Mouse (Mus musculus) hindbrain, embryonic 13.5 days (tissue): ENCODE data around the gene Etnk2. TPM values are rescaled to one million over a fixed set of nuclear protein-coding genes. Genes with fewer than 3 reads are reported as not detected.

ENCODE experiments used
- ATAC-seq: fragments of 200-750 bp; cut with Nextera tagmentation; 2 replicates; pipeline ENCODE4 v1.8.0; 2017; ENCODE audit warnings: moderate TSS enrichment; ENCODE audit not compliant: low FRiP score
- H3K27ac ChIP-seq: fragments of 300-500 bp; sonication (generic); 2 replicates; pipeline ENCODE4 v1.5.1; 2015; ENCODE audit warnings: inconsistent platforms, mild to moderate bottlenecking, moderate library complexity
- H3K27me3 ChIP-seq: fragments of 300-500 bp; sonication (generic); 2 replicates; pipeline ENCODE4 v1.6.1; 2015; ENCODE audit warnings: mild to moderate bottlenecking, inconsistent platforms
- H3K36me3 ChIP-seq: fragments of 300-500 bp; sonication (generic); 2 replicates; pipeline ENCODE4 v1.6.1; 2015; ENCODE audit warnings: mild to moderate bottlenecking, inconsistent platforms
- H3K4me1 ChIP-seq: fragments of 300-500 bp; sonication (generic); replicated peaks from 2 replicates; pipeline ENCODE4 v1.6.1; 2015; ENCODE audit warnings: inconsistent platforms
- H3K4me2 ChIP-seq: fragments of 300-500 bp; sonication (generic); 2 replicates; pipeline ENCODE4 v1.6.1; 2015; ENCODE audit warnings: inconsistent platforms, mild to moderate bottlenecking, moderate library complexity
- H3K4me3 ChIP-seq: fragments of 300-500 bp; sonication (generic); 2 replicates; pipeline ENCODE4 v1.5.1; 2015; ENCODE audit warnings: mild to moderate bottlenecking, inconsistent platforms
- H3K9ac ChIP-seq: fragments of 300-500 bp; sonication (generic); 2 replicates; pipeline ENCODE4 v1.6.1; 2015; ENCODE audit warnings: mild to moderate bottlenecking, inconsistent platforms
- H3K9me3 ChIP-seq: fragments of 300-500 bp; sonication (generic); 2 replicates; pipeline ENCODE4 v1.6.1; 2016; ENCODE audit warnings: inconsistent platforms
- WGBS: fragments of 180-500 bp; shearing (Covaris S2); methylation state at CpG from one replicate; pipeline ENCODE4 v1.1.7; 2015; 5-methylcytosine and 5-hydroxymethylcytosine counted together
- polyA plus RNA-seq: library from polyadenylated mRNA; unstranded; fragments of >200 nt; fragmentation: Nextera tagmentation; extraction: Ambion mirVana; gene quantifications from 2 replicates; pipeline ENCODE4 v1.2.1, GENCODE M21; 2015

Etnk2 gene
- polyA plus RNA-seq, 1 experiment from 2014 or later, result 10.3 TPM

DNA sequence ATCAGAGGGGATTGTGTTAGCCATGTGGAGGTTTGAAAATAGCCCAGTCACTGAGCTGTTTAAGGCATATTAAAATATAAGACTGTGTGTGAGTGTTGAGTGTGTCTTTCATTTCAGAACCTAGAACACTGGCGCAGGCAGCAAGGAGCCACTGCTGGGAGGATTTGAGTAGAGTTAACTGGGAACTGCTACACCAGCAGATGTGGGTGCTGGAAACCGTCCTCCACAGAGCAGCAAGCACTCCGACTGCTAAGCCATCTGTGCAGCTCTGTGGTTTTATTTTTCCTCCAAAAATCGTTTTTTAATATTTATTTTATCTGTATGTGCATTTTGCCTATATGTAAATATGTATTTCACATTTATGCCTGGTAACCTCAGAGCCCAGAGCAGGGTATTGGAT, 31.3 kb downstream of the Etnk2 start:
- Histone ChIP-seq H3K27me3 (no peaks in the 10 kb centered on the region), H3K4me2 (no peak overlapping the region), H3K27ac (no peak overlapping the region), H3K9ac (no peak overlapping the region), H3K36me3 (peaks cover 33% of the 10 kb centered on the region), H3K4me1 (peaks cover 24% of the 10 kb centered on the region), H3K9me3 (no peaks in the 10 kb centered on the region), H3K4me3 (no peak overlapping the region)
- ATAC-seq, result no peak
- WGBS, result 71% methylated on average over 4 of the region's 4 CpGs

DNA sequence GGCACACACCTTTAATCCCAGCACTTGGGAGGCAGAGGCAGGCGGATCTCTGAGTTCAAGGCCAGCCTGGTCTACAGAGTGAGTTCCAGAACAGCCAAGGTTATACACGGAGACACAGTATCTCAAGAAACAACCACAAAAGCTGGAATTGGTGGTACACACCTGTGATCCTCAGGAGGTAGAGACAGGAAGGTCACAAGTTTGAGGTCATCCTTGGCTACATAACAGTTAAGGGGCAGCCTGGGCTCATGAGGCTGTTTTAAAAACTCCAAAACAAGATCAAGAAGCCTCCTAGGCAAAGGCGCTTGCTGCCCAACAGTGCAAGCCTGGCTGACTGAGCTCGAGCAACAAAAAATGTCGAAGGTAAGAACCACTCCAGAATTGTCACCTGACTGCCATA, 33.3 kb downstream of the Etnk2 start:
- no peak for ATAC-seq
- H3K4me1 ChIP-seq, result peaks cover 30% of the 10 kb centered on the region
- no peaks in the 10 kb centered on the region for H3K9me3 ChIP-seq
- no peak overlapping the region for H3K4me2 ChIP-seq
- H3K27ac ChIP-seq, result peak overlapping the region; percentile 97; the same call in 1 of the 2 replicates
- H3K9ac ChIP-seq, result no peak overlapping the region
- no peak overlapping the region for H3K4me3 ChIP-seq
- WGBS, result 82% methylated on average over 5 of the region's 5 CpGs
- no peaks in the 10 kb centered on the region for H3K27me3 ChIP-seq
- peaks cover 14% of the 10 kb centered on the region for H3K36me3 ChIP-seq

- peak overlapping the region; percentile 68 for H3K9ac ChIP-seq
- H3K4me1 ChIP-seq, result peaks cover 30% of the 10 kb centered on the region
- H3K27ac ChIP-seq, result peak overlapping the region; percentile 97
- peaks cover 10% of the 10 kb centered on the region for H3K36me3 ChIP-seq
- no peaks in the 10 kb centered on the region for H3K9me3 ChIP-seq
- no peak overlapping the region for H3K4me3 ChIP-seq
- ATAC-seq, result 0 out of 2 replicates have a peak, but pooled peaks have one; percentile 38
- no peaks in the 10 kb centered on the region for H3K27me3 ChIP-seq
- peak overlapping the region; percentile 40 for H3K4me2 ChIP-seq
- 51% methylated on average over 5 of the region's 5 CpGs for WGBS
Measured at GRCm38 (mm10) chr1:133397094-133397482, 33.7 kb downstream of the Etnk2 start.

GRCm38 (mm10) chr1:133397483-133398237, 34.3 kb downstream of the Etnk2 start:
- H3K36me3 ChIP-seq, result peaks cover 4% of the 10 kb centered on the region
- H3K27me3 ChIP-seq, result no peaks in the 10 kb centered on the region
- peaks cover 30% of the 10 kb centered on the region for H3K4me1 ChIP-seq
- peak overlapping the region; percentile 68 for H3K9ac ChIP-seq
- H3K27ac ChIP-seq, result peak overlapping the region; percentile 97
- no peak overlapping the region for H3K4me3 ChIP-seq
- H3K4me2 ChIP-seq, result peak overlapping the region; percentile 40
- WGBS, result 3% methylated on average over 17 of the region's 17 CpGs
- ATAC-seq, result 0 out of 2 replicates have a peak, but pooled peaks have one; percentile 43
- H3K9me3 ChIP-seq, result no peaks in the 10 kb centered on the region

GRCm38 (mm10) chr1:133400014-133400725, 36.8 kb downstream of the Etnk2 start:
- Histone ChIP-seq H3K4me3 (no peak overlapping the region), H3K9ac (no peak overlapping the region), H3K4me2 (no peak overlapping the region), H3K9me3 (no peaks in the 10 kb centered on the region), H3K4me1 (peaks cover 27% of the 10 kb centered on the region), H3K27ac (0 out of 2 replicates have a peak overlapping the region, but pooled peaks have one; percentile 5), H3K27me3 (no peaks in the 10 kb centered on the region), H3K36me3 (no peaks in the 10 kb centered on the region)
- WGBS, result 77% methylated on average over 13 of the region's 13 CpGs
- ATAC-seq, result no peak

- Histone ChIP-seq H3K9ac (no peak overlapping the region), H3K27me3 (no peaks in the 10 kb centered on the region), H3K36me3 (no peaks in the 10 kb centered on the region), H3K4me2 (no peak overlapping the region), H3K4me1 (peaks cover 21% of the 10 kb centered on the region), H3K27ac (no peak overlapping the region), H3K9me3 (no peaks in the 10 kb centered on the region), H3K4me3 (no peak overlapping the region)
- ATAC-seq, result no peak
- WGBS, result 94% methylated on average over 4 of the region's 4 CpGs
Measured at GRCm38 (mm10) chr1:133404005-133404404, 40.6 kb downstream of the Etnk2 start.

DNA sequence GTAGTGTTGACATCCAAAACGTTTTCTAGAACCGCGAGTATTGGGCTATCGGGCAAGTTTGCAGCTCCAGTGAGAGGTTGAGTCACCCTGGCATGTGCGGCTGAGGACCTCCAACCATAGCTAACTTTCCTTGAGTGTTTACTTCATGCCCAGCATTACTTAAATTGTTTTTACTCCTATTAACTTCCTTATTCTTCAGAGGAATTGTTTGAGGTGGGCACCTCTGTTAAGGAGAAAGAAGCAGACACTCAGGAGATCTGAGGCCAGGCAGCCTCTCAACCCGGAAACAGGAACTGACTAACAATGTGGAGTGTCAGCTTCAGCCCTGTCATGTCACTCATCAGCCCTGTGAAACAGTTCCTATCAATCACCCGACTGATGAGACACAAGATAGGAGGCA, 43.2 kb downstream of the Etnk2 start:
- Histone ChIP-seq H3K27me3 (no peaks in the 10 kb centered on the region), H3K36me3 (no peaks in the 10 kb centered on the region), H3K4me3 (no peak overlapping the region), H3K9me3 (no peaks in the 10 kb centered on the region), H3K9ac (no peak overlapping the region), H3K4me2 (no peak overlapping the region), H3K27ac (no peak overlapping the region), H3K4me1 (peaks cover 37% of the 10 kb centered on the region)
- no peak for ATAC-seq
- 84% methylated on average over 7 of the region's 7 CpGs for WGBS

GRCm38 (mm10) chr1:133407436-133407835, 44.1 kb downstream of the Etnk2 start:
- 38% methylated on average over 6 of the region's 6 CpGs for whole genome bisulfite sequencing
- peaks cover 44% of the 10 kb centered on the region for H3K4me1 ChIP-seq
- H3K27ac ChIP-seq, result 0 out of 2 replicates have a peak overlapping the region, but pooled peaks have one; percentile 18
- no peak overlapping the region for H3K4me3 ChIP-seq
- no peak overlapping the region for H3K9ac ChIP-seq
- no peaks in the 10 kb centered on the region for H3K27me3 ChIP-seq
- no peaks in the 10 kb centered on the region for H3K9me3 ChIP-seq
- no peaks in the 10 kb centered on the region for H3K36me3 ChIP-seq
- no peak overlapping the region for H3K4me2 ChIP-seq
- ATAC-seq, result no peak

DNA sequence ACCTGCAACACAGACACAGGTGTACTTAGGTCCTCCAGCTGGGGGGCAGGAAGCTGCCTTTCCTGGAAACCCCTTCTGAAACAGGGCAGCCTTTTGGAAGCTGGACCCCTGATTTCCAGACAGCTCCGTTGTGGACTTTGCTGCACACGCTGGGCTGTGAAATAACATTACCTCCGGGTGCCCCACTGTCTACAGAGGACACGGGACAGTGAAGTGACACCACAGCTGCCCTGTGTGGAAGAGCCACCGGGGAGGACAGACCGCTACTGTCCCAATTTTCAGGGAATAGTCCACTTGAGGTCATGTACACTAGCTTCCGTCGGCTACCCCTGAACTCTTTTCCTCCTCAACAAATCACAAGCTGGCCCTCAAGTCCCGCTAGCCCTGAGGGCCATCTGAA, 44.9 kb downstream of the Etnk2 start:
- no peaks in the 10 kb centered on the region for H3K9me3 ChIP-seq
- H3K4me2 ChIP-seq, result no peak overlapping the region
- ATAC-seq, result no peak
- no peak overlapping the region for H3K27ac ChIP-seq
- no peak overlapping the region for H3K9ac ChIP-seq
- no peaks in the 10 kb centered on the region for H3K36me3 ChIP-seq
- no peak overlapping the region for H3K4me3 ChIP-seq
- 40% methylated on average over 9 of the region's 9 CpGs for WGBS
- H3K27me3 ChIP-seq, result no peaks in the 10 kb centered on the region
- H3K4me1 ChIP-seq, result peaks cover 45% of the 10 kb centered on the region

DNA sequence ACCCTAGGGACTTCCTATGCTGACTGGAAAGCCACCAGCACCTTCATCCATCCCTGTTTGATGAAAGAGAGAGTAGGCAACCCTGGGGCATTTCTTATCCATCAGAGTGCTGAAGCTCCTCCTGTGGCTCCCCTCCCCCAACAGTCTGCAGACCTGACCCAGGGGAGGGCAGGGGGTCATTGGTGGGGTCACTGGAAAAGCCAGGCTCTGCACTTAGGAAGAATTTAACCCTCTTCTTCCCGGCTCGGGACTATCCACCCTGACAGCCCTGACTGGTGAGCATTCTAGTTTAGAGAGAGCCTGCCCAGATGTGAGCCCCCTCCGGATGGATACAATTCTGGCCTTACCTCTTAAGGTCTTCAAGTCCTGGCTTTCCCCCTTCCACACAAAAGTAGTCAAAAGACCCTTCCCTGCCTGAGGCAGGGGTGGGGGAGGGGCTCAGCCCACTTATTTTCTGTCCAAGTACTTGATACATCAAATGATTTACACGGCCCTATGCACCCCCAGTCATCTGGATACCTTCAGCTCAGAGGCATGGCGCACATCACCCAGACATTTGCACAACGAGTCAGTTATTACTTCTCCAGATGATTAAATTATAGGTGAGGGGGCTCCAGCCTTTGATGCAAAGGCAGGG, 45.6 kb downstream of the Etnk2 start:
- Histone ChIP-seq H3K9me3 (no peaks in the 10 kb centered on the region), H3K4me2 (no peak overlapping the region), H3K4me3 (no peak overlapping the region), H3K27ac (no peak overlapping the region), H3K27me3 (no peaks in the 10 kb centered on the region), H3K4me1 (peaks cover 45% of the 10 kb centered on the region), H3K9ac (peak overlapping the region; percentile 29), H3K36me3 (no peaks in the 10 kb centered on the region)
- 11% methylated on average over 6 of the region's 6 CpGs for WGBS
- ATAC-seq, result no peak

GRCm38 (mm10) chr1:133409786-133410185, 46.4 kb downstream of the Etnk2 start:
- Histone ChIP-seq H3K4me1 (peaks cover 51% of the 10 kb centered on the region), H3K4me2 (no peak overlapping the region), H3K27me3 (no peaks in the 10 kb centered on the region), H3K27ac (no peak overlapping the region), H3K9me3 (no peaks in the 10 kb centered on the region), H3K9ac (no peak overlapping the region), H3K4me3 (no peak overlapping the region), H3K36me3 (no peaks in the 10 kb centered on the region)
- 54% methylated on average over 9 of the region's 9 CpGs for WGBS
- ATAC-seq, result no peak

DNA sequence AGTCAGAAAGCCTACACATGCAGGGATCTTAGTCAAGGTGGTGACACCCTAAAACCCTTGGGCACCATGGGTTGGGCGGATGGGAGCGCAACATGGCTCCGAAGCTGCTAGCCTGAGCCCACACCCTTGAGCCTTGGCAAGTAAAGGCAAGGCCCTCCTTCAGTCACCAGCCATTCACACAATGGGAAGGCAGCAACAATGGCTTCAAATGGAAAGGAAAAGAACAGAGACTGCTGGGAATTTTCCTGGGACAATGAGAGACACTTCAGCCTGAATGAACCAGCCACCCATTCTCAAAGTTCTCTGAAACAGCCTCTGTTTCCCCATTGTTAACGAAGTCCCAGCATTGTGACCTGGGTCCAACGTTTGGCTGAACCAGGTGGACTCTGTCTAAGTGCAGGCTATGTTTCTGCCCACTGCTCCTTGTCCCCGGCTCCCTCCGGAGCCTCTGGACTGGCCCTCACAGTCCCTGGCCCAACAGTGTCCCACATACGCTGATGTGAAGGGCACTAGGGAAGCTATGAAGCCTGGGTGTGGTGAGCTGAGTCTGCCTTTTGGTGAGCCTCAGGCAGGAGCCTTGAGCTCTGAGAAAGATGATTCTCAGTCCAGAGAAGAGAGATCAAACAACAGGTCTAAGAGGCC, 48.3 kb downstream of the Etnk2 start:
- H3K4me1 ChIP-seq, result peaks cover 68% of the 10 kb centered on the region
- H3K4me2 ChIP-seq, result no peak overlapping the region
- WGBS, result 36% methylated on average over 8 of the region's 8 CpGs
- no peak for ATAC-seq
- H3K27me3 ChIP-seq, result no peaks in the 10 kb centered on the region
- H3K4me3 ChIP-seq, result no peak overlapping the region
- H3K36me3 ChIP-seq, result no peaks in the 10 kb centered on the region
- no peak overlapping the region for H3K27ac ChIP-seq
- no peak overlapping the region for H3K9ac ChIP-seq
- no peaks in the 10 kb centered on the region for H3K9me3 ChIP-seq
